Mouse (Mus musculus): Measurements from ENCODE around the gene Acy3. TPM values are rescaled to one million over a fixed set of nuclear protein-coding genes. Genes with fewer than 3 reads are reported as not detected.
A peak's percentile ranks its signal among the peaks of the same experiment; 100 is the strongest.
"Not testable (repeated sequence)": the region's sequence is repeated elsewhere in the genome, so short reads cannot be mapped to it uniquely, and the experiment has no call there.

Acy3 gene
- polyA plus RNA-seq, 1 experiment: 27.7 TPM

GRCm38 (mm10) chr19:3967258-3967657, 19.1 kb upstream of the Acy3 start:
- TF ChIP-seq CTCF (IDR thresholded peaks at IDR 0.05; ENCODE audit: insufficient read depth, low read length) (no peak), POLR2A (IDR thresholded peaks at IDR 0.05; ENCODE audit: borderline replicate concordance, extremely low read depth, low read depth, low read length) (no peak)
- WGBS: 54% methylated on average over 3 of the region's 3 CpGs
- Histone ChIP-seq H3K4me3 (replicated peaks; ENCODE audit: extremely low read depth, low read depth, low read length) (no peak overlapping the region), H3K4me1 (ENCODE audit: control insufficient read depth, insufficient read depth, low read length) (no peaks in the 10 kb centered on the region)
- DNase-seq: no peak

DNA sequence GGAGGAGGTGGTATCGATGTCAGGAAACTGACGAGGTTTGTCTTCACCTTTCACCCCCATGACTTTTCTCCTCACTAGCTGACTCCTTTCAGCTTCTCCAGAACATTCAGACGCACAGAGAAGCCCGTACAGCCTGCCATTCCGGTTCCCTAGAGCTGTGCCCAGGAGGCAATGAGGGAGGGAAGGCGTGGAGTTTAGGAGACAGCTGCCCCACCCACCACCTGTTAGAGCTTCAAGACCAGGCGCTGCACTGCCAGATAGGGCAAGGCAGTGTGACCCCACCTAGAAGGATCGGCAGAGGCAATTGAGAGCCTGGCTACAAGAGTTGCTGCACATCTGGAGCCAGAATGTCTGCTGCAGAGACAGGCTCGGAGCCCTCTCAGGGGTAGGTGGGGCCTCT, 14.1 kb upstream of the Acy3 start, which contains the start of gene Aldh3b2:
Gene Aldh3b2 (plus strand): TSS at position 100 of the 400 bp plus-strand sequence.
- Histone ChIP-seq H3K4me1 (ENCODE audit: control insufficient read depth, insufficient read depth, low read length) (no peaks in the 10 kb centered on the region), H3K4me3 (replicated peaks; ENCODE audit: extremely low read depth, low read depth, low read length) (no peak within 1 kb of the TSS)
- TF ChIP-seq POLR2A (IDR thresholded peaks at IDR 0.05; ENCODE audit: borderline replicate concordance, extremely low read depth, low read depth, low read length) (no peak), CTCF (IDR thresholded peaks at IDR 0.05; ENCODE audit: insufficient read depth, low read length) (no peak)
- DNase-seq: no peak
- 38% methylated on average over 9 of the region's 9 CpGs for WGBS

DNA sequence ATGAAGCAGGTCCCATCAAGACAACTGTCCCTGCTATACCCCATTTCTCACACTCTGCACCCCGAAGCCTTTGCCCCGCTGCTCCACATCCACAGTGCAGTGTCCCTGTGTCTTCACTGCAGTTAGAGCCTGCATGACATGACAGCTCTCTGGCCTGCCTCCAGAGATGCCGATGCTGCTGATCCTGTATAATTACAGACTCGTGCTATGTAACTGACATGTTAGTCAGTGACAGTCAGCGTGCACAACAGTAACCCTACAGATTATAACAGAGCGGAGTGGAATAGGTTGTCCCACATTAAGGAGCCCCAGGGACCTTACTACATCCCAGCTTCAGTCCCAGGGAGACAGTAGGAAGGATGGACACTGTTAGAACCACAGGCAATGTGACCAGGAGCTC, 11.8 kb upstream of the Acy3 start:
- 83% methylated on average over 6 of the region's 6 CpGs for WGBS
- not testable (repeated sequence) for H3K4me1 ChIP-seq (ENCODE audit: control insufficient read depth, insufficient read depth, low read length); H3K4me3 ChIP-seq (replicated peaks; ENCODE audit: extremely low read depth, low read depth, low read length); DNase-seq

DNA sequence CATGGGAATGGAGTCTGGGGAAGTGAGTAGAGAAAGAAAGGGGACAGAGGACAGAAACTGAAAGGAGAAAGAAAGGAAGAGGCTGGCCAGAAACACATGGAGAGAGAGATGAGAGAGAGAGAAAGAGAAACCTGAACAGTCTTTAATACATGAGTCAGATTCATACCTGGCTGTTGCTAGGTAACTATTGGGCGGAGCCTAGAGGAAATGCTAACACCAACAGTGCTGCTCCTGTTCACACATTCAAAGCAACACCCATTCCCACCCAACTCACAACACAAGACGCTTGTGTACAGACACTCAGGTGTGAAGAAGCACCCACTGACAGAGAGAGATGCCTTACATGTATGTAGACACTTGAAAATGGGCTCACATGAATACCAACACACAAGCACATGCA, 10.5 kb upstream of the Acy3 start:
- DNase-seq: no peak

GRCm38 (mm10) chr19:3980309-3980708, 6.1 kb upstream of the Acy3 start:
- peaks cover 3% of the 10 kb centered on the region for H3K4me1 ChIP-seq (ENCODE audit: control insufficient read depth, insufficient read depth, low read length)
- WGBS: 7% methylated on average over 4 of the region's 4 CpGs
- DNase-seq: peak; percentile 69
- peak; percentile 64 for TF ChIP-seq CTCF (IDR thresholded peaks at IDR 0.05; ENCODE audit: insufficient read depth, low read length)
- TF ChIP-seq POLR2A (IDR thresholded peaks at IDR 0.05; ENCODE audit: borderline replicate concordance, extremely low read depth, low read depth, low read length): no peak
- no peak overlapping the region for H3K4me3 ChIP-seq (replicated peaks; ENCODE audit: extremely low read depth, low read depth, low read length)

More for the DNA sequence above, 10.5 kb upstream of the Acy3 start:
- Histone ChIP-seq H3K4me1 (ENCODE audit: control insufficient read depth, insufficient read depth, low read length) (no peaks in the 10 kb centered on the region), H3K4me3 (replicated peaks; ENCODE audit: extremely low read depth, low read depth, low read length) (no peak overlapping the region)
- WGBS: 67% methylated on average over 2 of the region's 2 CpGs
- TF ChIP-seq CTCF (IDR thresholded peaks at IDR 0.05; ENCODE audit: insufficient read depth, low read length) (no peak), POLR2A (IDR thresholded peaks at IDR 0.05; ENCODE audit: borderline replicate concordance, extremely low read depth, low read depth, low read length) (no peak)

GRCm38 (mm10) chr19:3980917-3981316, 5.5 kb upstream of the Acy3 start:
- TF ChIP-seq CTCF (IDR thresholded peaks at IDR 0.05; ENCODE audit: insufficient read depth, low read length) (no peak), POLR2A (IDR thresholded peaks at IDR 0.05; ENCODE audit: borderline replicate concordance, extremely low read depth, low read depth, low read length) (no peak)
- DNase-seq: no peak
- Histone ChIP-seq H3K4me1 (ENCODE audit: control insufficient read depth, insufficient read depth, low read length) (peaks cover 3% of the 10 kb centered on the region), H3K4me3 (replicated peaks; ENCODE audit: extremely low read depth, low read depth, low read length) (no peak overlapping the region)
- WGBS: 78% methylated on average over 9 of the region's 9 CpGs

- H3K4me1 ChIP-seq (ENCODE audit: control insufficient read depth, insufficient read depth, low read length): peaks cover 6% of the 10 kb centered on the region
- DNase-seq: no peak
- 79% methylated on average over 9 of the region's 9 CpGs for WGBS
These were observed 2.7 kb upstream of the Acy3 start for GRCm38 (mm10) chr19:3983527-3984200.

DNA sequence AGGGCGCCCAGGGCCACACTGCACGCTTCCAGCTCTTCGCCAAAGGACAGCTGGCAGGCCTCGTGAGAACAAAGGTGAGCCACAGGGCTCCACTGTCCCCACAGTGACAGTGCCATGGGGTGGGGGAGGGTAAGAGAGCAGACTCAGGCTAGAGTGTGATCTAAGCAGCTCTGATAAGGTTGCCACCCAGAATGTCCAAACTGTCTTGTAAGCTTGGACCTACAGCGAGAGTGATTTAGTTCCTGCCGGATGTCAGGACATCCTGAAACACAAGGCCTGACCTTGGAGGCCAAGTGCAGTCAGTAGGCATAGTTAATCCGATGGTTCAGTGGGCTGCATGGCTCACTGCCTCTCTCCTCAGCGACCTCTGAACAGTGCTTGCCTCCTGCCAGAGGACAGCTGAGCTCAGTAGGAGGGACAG, 1.1 kb upstream of the Acy3 start:
- Histone ChIP-seq H3K4me1 (ENCODE audit: control insufficient read depth, insufficient read depth, low read length) (peaks cover 6% of the 10 kb centered on the region), H3K4me3 (replicated peaks; ENCODE audit: extremely low read depth, low read depth, low read length) (no peak overlapping the region)
- WGBS: 31% methylated on average over 8 of the region's 8 CpGs
- TF ChIP-seq POLR2A (IDR thresholded peaks at IDR 0.05; ENCODE audit: borderline replicate concordance, extremely low read depth, low read depth, low read length): no peak
- no peak for TF ChIP-seq CTCF (IDR thresholded peaks at IDR 0.05; ENCODE audit: insufficient read depth, low read length)
- no peak for DNase-seq

More at GRCm38 (mm10) chr19:3983527-3984200, 2.7 kb upstream of the Acy3 start:
- H3K4me3 ChIP-seq (replicated peaks; ENCODE audit: extremely low read depth, low read depth, low read length): no peak overlapping the region
- TF ChIP-seq POLR2A (IDR thresholded peaks at IDR 0.05; ENCODE audit: borderline replicate concordance, extremely low read depth, low read depth, low read length): no peak
- TF ChIP-seq CTCF (IDR thresholded peaks at IDR 0.05; ENCODE audit: insufficient read depth, low read length): no peak

- 86% methylated on average over 14 of the region's 14 CpGs for WGBS
- no peak for TF ChIP-seq POLR2A (IDR thresholded peaks at IDR 0.05; ENCODE audit: borderline replicate concordance, extremely low read depth, low read depth, low read length)
- no peak for TF ChIP-seq CTCF (IDR thresholded peaks at IDR 0.05; ENCODE audit: insufficient read depth, low read length)
- no peak for DNase-seq
- H3K4me1 ChIP-seq (ENCODE audit: control insufficient read depth, insufficient read depth, low read length): peaks cover 6% of the 10 kb centered on the region
- no peak overlapping the region for H3K4me3 ChIP-seq (replicated peaks; ENCODE audit: extremely low read depth, low read depth, low read length)
These were observed 1.7 kb downstream of the Acy3 start for GRCm38 (mm10) chr19:3988066-3988465.

GRCm38 (mm10) chr19:3988750-3989149, 2.4 kb downstream of the Acy3 start:
- no peak for DNase-seq
- Histone ChIP-seq H3K4me1 (ENCODE audit: control insufficient read depth, insufficient read depth, low read length) (peaks cover 6% of the 10 kb centered on the region), H3K4me3 (replicated peaks; ENCODE audit: extremely low read depth, low read depth, low read length) (no peak overlapping the region)
- 90% methylated on average over 4 of the region's 4 CpGs for WGBS
- TF ChIP-seq POLR2A (IDR thresholded peaks at IDR 0.05; ENCODE audit: borderline replicate concordance, extremely low read depth, low read depth, low read length) (no peak), CTCF (IDR thresholded peaks at IDR 0.05; ENCODE audit: insufficient read depth, low read length) (no peak)

All from lung, adult 2 months (tissue).